Mouse (Mus musculus): Measurements from ENCODE around the gene Adpgk.

- no peak for TF ChIP-seq CTCF (IDR thresholded peaks at IDR 0.05; ENCODE audit: insufficient read depth, low read depth, low read length)
- no peak for TF ChIP-seq POLR2A (IDR thresholded peaks at IDR 0.05; ENCODE audit: insufficient read depth, low read depth, low read length)
Observed at GRCm38 (mm10) chr9:59336539-59336938, 45.2 kb downstream of the Adpgk start.
